Mouse (Mus musculus): Measurements from ENCODE around the gene Ccdc88a.

GRCm38 (mm10) chr11:29503948-29504893 lies 130.8 kb downstream of the Ccdc88a start:
- TF ChIP-seq MYOD1 (IDR thresholded peaks at IDR 0.05; ENCODE audit: control insufficient read depth, insufficient read length, low read depth) (no peak), USF1 (IDR thresholded peaks at IDR 0.05; ENCODE audit: low read depth) (no peak)

Data from C2C12 (cell line).